Mouse (Mus musculus) layer of hippocampus, adult 11-12 months (tissue): ENCODE data around the gene Bckdha.

Experiments used
- DNase-seq: peaks from one replicate; pipeline ENCODE4 v3.0.0; 2022; ENCODE audit warnings: low spot score

Bckdha gene

GRCm38 (mm10) chr7:25681341-25682231, 22.8 kb upstream of the Bckdha start:
- DNase-seq, result no peak

GRCm38 (mm10) chr7:25680514-25681258, 21.9 kb upstream of the Bckdha start, which contains the start of gene B9d2:
Gene B9d2 (plus strand): TSS chr7:25680780.
- peak; percentile 96 for DNase-seq

- no peak for DNase-seq
Measured at GRCm38 (mm10) chr7:25679971-25680370, 21.2 kb upstream of the Bckdha start.

- DNase-seq, result no peak
Measured at GRCm38 (mm10) chr7:25677013-25677412, 18.2 kb upstream of the Bckdha start.

- peak; percentile 91 for DNase-seq
Measured at GRCm38 (mm10) chr7:25676085-25676781, 17.5 kb upstream of the Bckdha start.

- DNase-seq, result no peak
Measured at GRCm38 (mm10) chr7:25675405-25675804, 16.6 kb upstream of the Bckdha start.

GRCm38 (mm10) chr7:25674719-25675300, 16.0 kb upstream of the Bckdha start, which contains the start of gene Tmem91:
Gene Tmem91 (minus strand): TSS chr7:25675166.
- DNase-seq, result no peak

DNA sequence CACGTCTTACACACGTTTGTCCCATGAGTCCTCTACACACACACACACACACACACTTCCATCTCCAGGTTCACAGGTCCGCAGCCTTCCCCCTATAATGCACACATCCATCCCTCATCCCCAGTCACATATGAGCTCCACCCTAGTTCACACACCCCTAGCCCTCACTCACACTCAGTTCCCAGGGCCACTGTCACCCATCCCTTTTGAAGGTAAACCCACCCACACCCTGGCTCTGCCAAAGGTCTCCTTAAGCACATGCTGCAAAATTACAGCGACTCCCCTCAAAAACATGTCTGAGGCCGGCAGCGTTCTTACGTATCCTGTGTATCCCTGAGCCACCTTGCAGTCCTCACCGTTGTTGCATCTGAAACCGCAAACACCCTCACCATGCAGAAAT, 15.5 kb upstream of the Bckdha start:
- no peak for DNase-seq

DNA sequence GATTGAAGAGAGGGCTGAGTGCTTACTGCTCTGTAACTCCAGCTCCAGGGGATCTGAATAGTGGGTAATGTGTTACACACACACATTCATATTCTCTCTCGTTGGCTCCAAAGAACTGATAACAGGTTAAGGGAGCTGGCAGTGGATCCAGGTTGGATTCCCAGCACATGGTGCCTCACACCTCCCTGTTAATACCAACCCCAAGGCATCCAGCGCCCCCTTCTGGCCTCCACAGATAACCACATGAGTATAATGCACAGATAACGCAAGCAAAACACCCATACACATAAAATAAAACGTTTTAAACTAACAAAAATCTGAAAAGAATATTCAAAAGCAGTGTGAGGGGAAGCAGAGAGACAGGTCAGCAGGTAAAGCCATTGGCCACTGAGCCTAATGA, 13.7 kb upstream of the Bckdha start:
- DNase-seq, result no peak

- DNase-seq, result no peak
Measured at GRCm38 (mm10) chr7:25671686-25672085, 12.9 kb upstream of the Bckdha start.

DNA sequence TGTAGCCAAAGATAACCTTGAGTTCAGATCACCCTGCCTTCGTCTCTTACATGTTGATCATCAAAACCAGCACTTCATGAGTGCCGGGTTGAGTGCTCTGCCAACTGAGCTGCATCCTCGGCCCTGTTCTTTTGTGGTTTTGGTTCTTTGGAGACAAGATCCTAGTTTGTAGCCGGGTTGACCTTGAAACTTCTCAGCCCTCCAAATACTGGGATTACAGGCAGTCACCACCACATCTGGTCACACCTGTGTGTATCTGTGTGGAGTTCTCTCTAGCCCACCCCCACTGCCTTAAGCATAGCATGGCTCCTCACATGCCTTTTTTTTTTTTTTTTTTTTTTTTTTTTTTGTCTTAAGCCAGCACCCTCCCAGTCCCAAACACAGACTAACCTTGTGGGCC, 11.3 kb upstream of the Bckdha start:
- DNase-seq, result no peak

DNA sequence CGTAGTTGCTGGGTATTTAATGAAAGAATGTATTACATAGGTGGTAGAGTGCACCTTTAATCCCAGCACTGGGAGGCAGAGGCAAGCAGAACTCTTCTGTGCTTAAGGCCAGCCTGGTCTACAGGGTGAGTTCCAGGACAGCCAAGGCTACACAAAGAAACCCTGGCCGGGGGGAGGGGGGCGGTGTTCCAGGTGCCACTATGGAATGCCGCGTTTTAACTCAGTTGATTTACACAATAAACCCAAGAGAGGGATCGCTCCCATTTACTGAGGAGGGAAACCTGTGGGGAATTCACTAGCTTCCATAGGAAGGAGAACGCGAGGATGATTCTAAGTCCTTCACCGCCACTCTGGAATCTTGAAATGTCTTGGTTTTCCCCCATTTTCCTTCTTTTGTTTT, 10.8 kb upstream of the Bckdha start:
- no peak for DNase-seq

GRCm38 (mm10) chr7:25669158-25669557, 10.4 kb upstream of the Bckdha start:
- no peak for DNase-seq

GRCm38 (mm10) chr7:25666381-25666780, 7.6 kb upstream of the Bckdha start:
- no peak for DNase-seq

- DNase-seq, result no peak
Measured at GRCm38 (mm10) chr7:25657785-25658184, 996 bp downstream of the Bckdha start.

- DNase-seq, result no peak
Measured at GRCm38 (mm10) chr7:25655601-25656428, 3.0 kb downstream of the Bckdha start.

GRCm38 (mm10) chr7:25652244-25652759, 6.5 kb downstream of the Bckdha start:
- DNase-seq, result no peak

DNA sequence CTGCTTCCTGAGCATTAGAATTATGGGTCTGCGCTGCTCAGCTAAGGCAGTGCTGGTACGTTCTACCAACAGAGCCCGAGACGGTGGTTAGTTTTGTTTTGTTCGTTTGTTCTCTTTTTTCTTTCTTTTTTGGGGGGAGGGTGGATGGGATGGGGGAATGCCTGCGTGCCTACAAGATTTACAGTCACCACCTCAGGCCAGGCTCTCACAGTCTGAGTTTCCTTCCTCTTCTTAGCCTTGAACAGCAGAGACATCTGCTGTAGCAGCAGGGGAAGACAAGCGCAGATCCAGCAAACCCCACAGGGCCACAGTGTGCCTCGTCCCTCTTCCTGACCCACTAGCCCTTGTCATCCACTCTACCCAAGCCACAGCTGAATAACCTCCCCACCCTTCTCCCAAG, 7.5 kb downstream of the Bckdha start:
- DNase-seq, result no peak

- DNase-seq, result no peak
Measured at GRCm38 (mm10) chr7:25649839-25650238, 8.9 kb downstream of the Bckdha start.

DNA sequence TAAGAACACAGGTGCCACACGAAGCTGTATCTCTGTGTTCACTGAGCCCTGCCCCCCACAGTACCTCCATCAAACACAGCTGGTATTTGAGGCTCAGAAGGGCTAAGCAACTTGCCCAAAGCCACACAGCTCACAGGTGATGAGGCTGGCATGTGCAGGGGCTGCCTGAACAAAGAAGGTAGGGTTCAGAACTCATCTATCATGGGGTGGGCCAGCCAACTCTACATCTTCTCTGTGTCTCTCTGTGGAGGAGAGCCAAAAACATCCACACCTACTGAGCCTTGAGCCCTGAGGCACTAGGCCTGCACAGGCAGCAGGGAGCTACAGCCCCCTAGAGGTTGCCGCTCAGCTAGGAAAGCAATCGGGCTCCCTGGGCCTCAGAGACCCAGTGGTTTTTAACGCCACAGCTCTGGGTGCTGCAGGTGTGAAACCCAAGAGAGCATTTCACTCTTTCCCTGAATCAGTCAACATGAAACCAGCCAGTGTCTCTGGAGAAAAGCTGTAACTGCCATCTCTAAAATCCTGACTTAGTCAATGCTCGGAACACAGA, 11.1 kb downstream of the Bckdha start:
- no peak for DNase-seq

- DNase-seq, result no peak
Measured at GRCm38 (mm10) chr7:25645074-25645473, 13.7 kb downstream of the Bckdha start.
